Mouse (Mus musculus): ENCODE measurements around the gene Cacna1c. TPM values are rescaled to one million over a fixed set of nuclear protein-coding genes. Genes with fewer than 3 reads are reported as not detected.

The Cacna1c gene
- polyA plus RNA-seq, 1 experiment from 2014 or later, result 44.0 TPM

DNA sequence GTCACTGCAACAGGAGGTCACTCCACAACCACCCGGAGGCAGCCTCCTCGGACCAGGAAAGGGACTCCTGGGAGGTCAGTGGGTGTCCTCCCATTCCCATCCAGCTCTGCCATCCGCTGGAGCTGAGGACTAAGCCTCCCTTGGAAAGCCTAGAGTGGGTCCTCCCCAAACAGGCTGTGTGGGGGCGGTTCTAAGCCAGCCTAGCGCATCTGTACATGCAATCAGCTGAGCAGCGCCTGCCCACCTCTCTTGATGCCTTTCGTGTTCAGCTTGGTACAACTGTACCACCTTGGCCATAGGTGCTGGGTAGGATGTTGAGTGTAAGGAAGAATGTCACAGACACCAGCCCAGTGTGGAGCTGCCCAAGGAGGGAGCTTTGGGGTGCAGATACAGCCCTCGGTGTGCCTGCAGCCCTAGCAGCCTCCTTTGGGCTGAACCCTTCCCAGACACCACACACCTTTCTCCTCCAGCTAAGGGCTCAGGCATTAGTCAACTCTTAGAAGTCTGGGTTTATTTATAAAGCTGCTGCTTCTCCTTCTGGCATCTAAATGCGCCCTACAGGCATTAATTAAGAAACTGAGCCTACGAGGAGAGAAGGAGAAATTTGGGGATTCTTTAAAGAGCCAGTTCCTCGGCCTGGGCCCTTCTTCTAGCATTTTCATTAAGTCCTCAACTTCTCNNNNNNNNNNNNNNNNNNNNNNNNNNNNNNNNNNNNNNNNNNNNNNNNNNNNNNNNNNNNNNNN lies 32.8 kb upstream of the Cacna1c start:
- Histone ChIP-seq H3K4me2 (no peak overlapping the region), H3K9me3 (replicated peaks; ENCODE audit: control insufficient read depth, low read length) (no peaks in the 10 kb centered on the region), H3K27me3 (ENCODE audit: control insufficient read depth, insufficient read depth, low read length) (no peaks in the 10 kb centered on the region), H3K9ac (ENCODE audit: low read depth, low read length) (no peak overlapping the region), H3K4me1 (ENCODE audit: control insufficient read depth, insufficient read depth, low read length) (0 out of 2 replicates have a peak, but pooled peaks cover 2% of the 10 kb centered on the region), H3K4me3 (ENCODE audit: low read depth, low read length) (no peak overlapping the region), H3K36me3 (ENCODE audit: control insufficient read depth, insufficient read depth, low read length) (no peaks in the 10 kb centered on the region), H3K27ac (ENCODE audit: low read depth, low read length) (no peak overlapping the region)
- no peak for ATAC-seq (replicated peaks; ENCODE audit: insufficient number of reproducible peaks, low FRiP score, low TSS enrichment)
- 76% methylated on average over 11 of the region's 11 CpGs for WGBS (ENCODE audit: insufficient replicate concordance)

DNA sequence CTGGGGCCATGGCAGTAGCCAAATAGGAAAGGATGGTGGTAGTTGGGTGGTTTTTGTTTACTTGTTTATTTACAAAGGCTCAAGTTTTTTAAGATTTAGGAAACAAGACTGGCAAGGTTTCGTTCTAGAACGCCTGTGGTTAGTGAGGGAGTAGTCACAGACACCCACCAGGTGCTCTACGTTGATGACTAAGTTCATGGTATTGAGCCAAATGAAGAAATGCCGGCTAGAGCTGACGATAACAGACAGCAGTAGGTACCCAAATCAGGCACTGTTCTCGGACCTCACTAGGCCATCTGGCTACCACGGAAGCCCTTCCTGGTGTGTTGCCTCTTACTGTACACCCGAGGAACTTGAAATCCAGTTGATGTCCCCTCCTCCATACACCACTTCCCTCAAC lies 30.8 kb upstream of the Cacna1c start:
- no peak overlapping the region for H3K4me3 ChIP-seq (ENCODE audit: low read depth, low read length)
- WGBS (ENCODE audit: insufficient replicate concordance), result 81% methylated on average over 8 of the region's 8 CpGs
- no peaks in the 10 kb centered on the region for H3K27me3 ChIP-seq (ENCODE audit: control insufficient read depth, insufficient read depth, low read length)
- H3K4me2 ChIP-seq, result no peak overlapping the region
- H3K36me3 ChIP-seq (ENCODE audit: control insufficient read depth, insufficient read depth, low read length), result no peaks in the 10 kb centered on the region
- no peak overlapping the region for H3K9ac ChIP-seq (ENCODE audit: low read depth, low read length)
- H3K9me3 ChIP-seq (replicated peaks; ENCODE audit: control insufficient read depth, low read length), result no peaks in the 10 kb centered on the region
- 0 out of 2 replicates have a peak, but pooled peaks cover 2% of the 10 kb centered on the region for H3K4me1 ChIP-seq (ENCODE audit: control insufficient read depth, insufficient read depth, low read length)
- H3K27ac ChIP-seq (ENCODE audit: low read depth, low read length), result no peak overlapping the region
- ATAC-seq (replicated peaks; ENCODE audit: insufficient number of reproducible peaks, low FRiP score, low TSS enrichment), result no peak

DNA sequence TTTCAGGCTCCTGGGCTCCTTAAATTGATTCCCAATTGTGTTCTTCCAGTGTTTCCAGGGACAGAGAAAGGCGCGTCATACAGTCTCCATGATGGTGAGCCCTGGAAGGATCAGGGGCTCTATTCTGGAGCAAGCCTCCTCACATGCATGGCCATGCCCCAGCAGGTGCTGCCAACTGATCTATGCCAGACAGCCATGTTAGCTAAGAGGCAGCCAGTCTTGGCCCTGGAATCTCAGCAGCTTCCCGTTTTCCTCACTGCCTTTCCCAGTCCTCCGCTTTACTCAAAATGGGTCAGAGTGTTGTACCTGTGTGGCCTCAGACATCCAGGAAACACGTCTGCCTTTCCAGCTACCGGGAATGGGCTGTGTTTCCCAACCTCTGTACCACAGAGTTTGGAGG lies 29.5 kb upstream of the Cacna1c start:
- no peaks in the 10 kb centered on the region for H3K27me3 ChIP-seq (ENCODE audit: control insufficient read depth, insufficient read depth, low read length)
- no peak overlapping the region for H3K27ac ChIP-seq (ENCODE audit: low read depth, low read length)
- no peak overlapping the region for H3K9ac ChIP-seq (ENCODE audit: low read depth, low read length)
- no peaks in the 10 kb centered on the region for H3K36me3 ChIP-seq (ENCODE audit: control insufficient read depth, insufficient read depth, low read length)
- ATAC-seq (replicated peaks; ENCODE audit: insufficient number of reproducible peaks, low FRiP score, low TSS enrichment), result no peak
- 0 out of 2 replicates have a peak, but pooled peaks cover 2% of the 10 kb centered on the region for H3K4me1 ChIP-seq (ENCODE audit: control insufficient read depth, insufficient read depth, low read length)
- H3K9me3 ChIP-seq (replicated peaks; ENCODE audit: control insufficient read depth, low read length), result no peaks in the 10 kb centered on the region
- no peak overlapping the region for H3K4me2 ChIP-seq
- no peak overlapping the region for H3K4me3 ChIP-seq (ENCODE audit: low read depth, low read length)
- WGBS (ENCODE audit: insufficient replicate concordance), result 84% methylated on average over 6 of the region's 6 CpGs

DNA sequence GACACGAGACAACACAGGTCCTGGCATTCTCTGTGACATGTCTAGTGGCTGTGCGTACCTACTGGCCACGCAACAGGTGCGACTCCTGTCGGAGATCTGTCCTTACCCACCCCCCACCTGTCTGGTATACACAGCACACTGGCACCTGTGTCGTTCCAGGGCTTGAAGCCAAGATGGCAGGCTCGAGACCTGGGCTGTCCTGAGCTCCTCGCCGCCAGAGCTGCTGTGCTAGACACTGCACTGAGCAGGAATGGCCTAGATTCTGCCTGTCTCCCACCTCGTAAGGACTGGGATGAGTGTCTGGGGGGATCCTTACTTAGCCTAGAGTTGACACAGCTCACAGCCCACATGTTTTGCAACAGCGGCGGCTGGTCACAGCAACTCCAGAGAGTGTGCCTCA lies 29.0 kb upstream of the Cacna1c start:
- no peaks in the 10 kb centered on the region for H3K36me3 ChIP-seq (ENCODE audit: control insufficient read depth, insufficient read depth, low read length)
- H3K4me2 ChIP-seq, result no peak overlapping the region
- H3K9me3 ChIP-seq (replicated peaks; ENCODE audit: control insufficient read depth, low read length), result no peaks in the 10 kb centered on the region
- ATAC-seq (replicated peaks; ENCODE audit: insufficient number of reproducible peaks, low FRiP score, low TSS enrichment), result no peak
- H3K27me3 ChIP-seq (ENCODE audit: control insufficient read depth, insufficient read depth, low read length), result no peaks in the 10 kb centered on the region
- H3K4me1 ChIP-seq (ENCODE audit: control insufficient read depth, insufficient read depth, low read length), result 0 out of 2 replicates have a peak, but pooled peaks cover 2% of the 10 kb centered on the region
- 81% methylated on average over 12 of the region's 12 CpGs for WGBS (ENCODE audit: insufficient replicate concordance)
- H3K4me3 ChIP-seq (ENCODE audit: low read depth, low read length), result no peak overlapping the region
- no peak overlapping the region for H3K9ac ChIP-seq (ENCODE audit: low read depth, low read length)
- no peak overlapping the region for H3K27ac ChIP-seq (ENCODE audit: low read depth, low read length)

DNA sequence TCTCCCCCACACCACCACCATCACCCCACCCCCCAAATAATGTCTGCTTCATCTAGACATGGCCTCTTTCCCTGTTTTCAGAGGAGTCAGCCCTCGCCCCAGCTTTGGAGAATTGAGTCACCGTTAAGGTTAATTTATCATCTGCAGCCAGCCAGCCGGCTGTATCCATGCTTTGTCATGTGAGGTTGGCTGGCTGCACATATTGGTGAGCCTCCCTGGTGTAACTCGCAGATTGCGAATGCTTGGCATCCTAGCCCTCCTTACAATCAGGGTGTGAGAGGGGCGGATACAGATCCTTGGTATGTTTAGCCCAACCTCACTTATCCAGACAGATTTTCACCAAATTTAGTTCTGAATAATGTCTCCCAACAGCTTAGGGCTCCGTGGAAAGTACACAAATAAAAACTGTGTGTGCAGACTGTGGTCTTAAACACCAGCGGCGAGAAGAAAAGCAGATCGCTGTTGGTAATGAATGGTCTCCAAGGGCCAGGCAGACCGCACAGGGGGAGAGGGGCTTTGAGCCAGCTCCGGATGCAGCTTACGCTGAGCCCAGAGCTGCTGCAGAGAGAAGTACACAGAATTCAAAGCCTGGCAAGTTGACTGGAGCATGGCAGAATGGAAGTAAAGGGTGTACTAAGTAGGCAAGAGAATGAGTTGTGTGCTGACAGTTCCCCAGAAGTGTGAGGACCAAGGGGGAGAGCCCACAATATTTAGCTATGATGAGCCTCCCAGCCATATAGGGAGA lies 28.4 kb upstream of the Cacna1c start:
- peaks cover 5% of the 10 kb centered on the region for H3K4me1 ChIP-seq (ENCODE audit: control insufficient read depth, insufficient read depth, low read length)
- 74% methylated on average over 13 of the region's 13 CpGs for WGBS (ENCODE audit: insufficient replicate concordance)

DNA sequence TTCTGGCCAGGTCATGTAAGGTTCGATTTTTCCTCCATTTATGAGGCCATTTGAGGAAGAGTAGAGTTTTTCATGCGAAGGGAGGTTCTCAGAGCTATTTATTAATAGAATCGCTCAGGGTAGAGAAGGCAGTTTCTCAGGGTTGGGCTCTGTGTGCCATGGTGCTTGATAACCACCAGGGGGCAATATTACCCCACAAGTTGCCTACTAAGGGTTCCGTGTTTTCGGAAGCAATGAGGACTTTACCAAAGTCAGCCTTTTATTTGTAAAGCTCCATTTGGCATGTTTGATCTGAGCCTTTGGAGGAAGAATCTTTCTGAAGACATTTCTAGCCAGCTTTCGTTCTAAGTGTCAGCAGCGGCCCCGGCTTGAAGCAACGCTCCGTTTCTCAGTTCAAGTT lies 24.1 kb upstream of the Cacna1c start:
- no peaks in the 10 kb centered on the region for H3K27me3 ChIP-seq (ENCODE audit: control insufficient read depth, insufficient read depth, low read length)
- ATAC-seq (replicated peaks; ENCODE audit: insufficient number of reproducible peaks, low FRiP score, low TSS enrichment), result no peak
- peaks cover 32% of the 10 kb centered on the region for H3K4me1 ChIP-seq (ENCODE audit: control insufficient read depth, insufficient read depth, low read length)
- H3K36me3 ChIP-seq (ENCODE audit: control insufficient read depth, insufficient read depth, low read length), result no peaks in the 10 kb centered on the region; the same call in 1 of the 2 replicates
- no peaks in the 10 kb centered on the region for H3K9me3 ChIP-seq (replicated peaks; ENCODE audit: control insufficient read depth, low read length)
- no peak overlapping the region for H3K4me2 ChIP-seq
- H3K9ac ChIP-seq (ENCODE audit: low read depth, low read length), result no peak overlapping the region
- WGBS (ENCODE audit: insufficient replicate concordance), result 43% methylated on average over 10 of the region's 10 CpGs
- H3K4me3 ChIP-seq (ENCODE audit: low read depth, low read length), result no peak overlapping the region
- no peak overlapping the region for H3K27ac ChIP-seq (ENCODE audit: low read depth, low read length)

More for the DNA sequence above, 28.4 kb upstream of the Cacna1c start:
- Histone ChIP-seq H3K4me3 (ENCODE audit: low read depth, low read length) (no peak overlapping the region), H3K4me2 (no peak overlapping the region), H3K27me3 (ENCODE audit: control insufficient read depth, insufficient read depth, low read length) (no peaks in the 10 kb centered on the region), H3K9ac (ENCODE audit: low read depth, low read length) (no peak overlapping the region), H3K27ac (ENCODE audit: low read depth, low read length) (no peak overlapping the region), H3K9me3 (replicated peaks; ENCODE audit: control insufficient read depth, low read length) (no peaks in the 10 kb centered on the region), H3K36me3 (ENCODE audit: control insufficient read depth, insufficient read depth, low read length) (no peaks in the 10 kb centered on the region)
- no peak for ATAC-seq (replicated peaks; ENCODE audit: insufficient number of reproducible peaks, low FRiP score, low TSS enrichment)

DNA sequence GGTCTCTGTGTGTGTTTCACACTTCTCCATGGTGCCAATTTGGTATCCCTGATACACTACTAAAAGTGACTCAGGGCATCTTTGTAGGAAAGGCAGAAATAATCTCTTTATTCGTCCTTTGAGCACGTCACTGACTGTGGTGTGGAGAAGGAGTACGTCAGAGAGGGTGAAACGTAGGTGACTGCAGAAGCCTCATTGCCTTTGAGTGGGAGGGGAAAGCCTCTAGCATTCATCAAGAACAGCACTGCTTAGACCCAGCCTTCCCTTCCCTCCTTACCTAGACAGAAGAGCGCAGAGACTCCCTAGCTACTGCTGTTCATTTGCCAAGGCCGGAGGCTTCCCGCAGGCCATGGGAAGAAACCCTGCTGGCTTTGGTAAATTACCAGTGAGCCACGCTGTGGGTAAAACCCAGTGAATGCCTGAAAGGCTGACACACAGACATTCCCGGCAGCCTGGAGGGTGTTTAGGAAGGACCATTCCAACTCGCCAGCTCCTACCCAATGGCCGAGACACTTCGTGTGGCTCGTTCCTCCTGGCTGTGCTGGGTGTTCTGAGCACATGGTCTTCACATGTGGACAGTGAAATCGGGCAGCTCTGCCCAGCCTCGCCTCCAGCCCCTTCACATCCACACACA lies 23.1 kb upstream of the Cacna1c start:
- Histone ChIP-seq H3K4me3 (ENCODE audit: low read depth, low read length) (no peak overlapping the region), H3K27me3 (ENCODE audit: control insufficient read depth, insufficient read depth, low read length) (no peaks in the 10 kb centered on the region), H3K27ac (ENCODE audit: low read depth, low read length) (no peak overlapping the region), H3K9ac (ENCODE audit: low read depth, low read length) (no peak overlapping the region), H3K9me3 (replicated peaks; ENCODE audit: control insufficient read depth, low read length) (no peaks in the 10 kb centered on the region), H3K4me2 (no peak overlapping the region), H3K4me1 (ENCODE audit: control insufficient read depth, insufficient read depth, low read length) (peaks cover 41% of the 10 kb centered on the region), H3K36me3 (ENCODE audit: control insufficient read depth, insufficient read depth, low read length) (no peaks in the 10 kb centered on the region; the same call in 1 of the 2 replicates)
- ATAC-seq (replicated peaks; ENCODE audit: insufficient number of reproducible peaks, low FRiP score, low TSS enrichment), result no peak
- 64% methylated on average over 15 of the region's 15 CpGs for WGBS (ENCODE audit: insufficient replicate concordance)

DNA sequence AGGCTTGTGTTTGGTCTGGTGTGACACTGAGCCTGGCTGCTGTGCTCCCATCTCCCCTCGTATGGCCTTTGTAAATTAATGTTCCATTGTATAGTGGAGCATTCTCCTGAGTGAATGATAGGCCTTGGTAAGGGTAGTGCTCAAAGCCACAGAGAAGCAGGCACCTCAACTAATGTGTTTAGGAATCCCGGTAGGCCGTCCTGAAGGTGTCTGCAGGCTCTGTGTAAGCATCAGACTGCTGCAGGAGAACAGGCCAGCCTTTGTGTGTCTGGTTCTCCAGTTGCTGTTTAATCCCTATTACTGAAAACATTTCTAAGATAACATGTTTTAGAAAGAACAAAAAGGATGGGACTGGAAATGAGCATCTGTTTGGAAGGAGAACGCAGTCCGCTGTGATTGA lies 22.4 kb upstream of the Cacna1c start:
- H3K4me3 ChIP-seq (ENCODE audit: low read depth, low read length), result no peak overlapping the region
- 74% methylated on average over 5 of the region's 5 CpGs for WGBS (ENCODE audit: insufficient replicate concordance)
- no peak for ATAC-seq (replicated peaks; ENCODE audit: insufficient number of reproducible peaks, low FRiP score, low TSS enrichment)
- H3K27ac ChIP-seq (ENCODE audit: low read depth, low read length), result no peak overlapping the region
- H3K4me1 ChIP-seq (ENCODE audit: control insufficient read depth, insufficient read depth, low read length), result peaks cover 45% of the 10 kb centered on the region
- no peaks in the 10 kb centered on the region; the same call in 1 of the 2 replicates for H3K36me3 ChIP-seq (ENCODE audit: control insufficient read depth, insufficient read depth, low read length)
- no peaks in the 10 kb centered on the region for H3K9me3 ChIP-seq (replicated peaks; ENCODE audit: control insufficient read depth, low read length)
- no peaks in the 10 kb centered on the region for H3K27me3 ChIP-seq (ENCODE audit: control insufficient read depth, insufficient read depth, low read length)
- no peak overlapping the region for H3K9ac ChIP-seq (ENCODE audit: low read depth, low read length)
- H3K4me2 ChIP-seq, result no peak overlapping the region

All from heart, embryonic 11.5 days (tissue).